ENCODE assay signal across 27 mouse cellular contexts in genomic region chr2:152997046-152997445, GRCm38 (mm10). TPM values are rescaled to one million over a fixed set of nuclear protein-coding genes. Genes with fewer than 3 reads are reported as not detected.
"Had no signal": no experiment of that assay in that cellular context is flagged by ENCODE, and none has a peak within 500 bp of the region (broad histone marks: within the 10 kb centered on the region; RNA-seq: fewer than 3 reads in every experiment).

No protein-coding gene starts in this region.

- H3K9me3 ChIP-seq: heart, embryonic 10.5 days; heart, embryonic 12.5 days; hindbrain, embryonic 10.5 days; hindbrain, embryonic 12.5 days; intestine, embryonic 15.5 days; limb, embryonic 12.5 days; liver, embryonic 13.5 days; liver, embryonic 15.5 days had no signal

- ATAC-seq: forebrain, embryonic 16.5 days; hindbrain, embryonic 16.5 days; inflammation-experienced regulatory T-cells, adult 6 months; intestine, embryonic 15.5 days; intestine, postnatal 0 days; liver, postnatal 0 days had no signal

- H3K9ac ChIP-seq: heart, embryonic 12.5 days; hindbrain, embryonic 12.5 days; hindbrain, embryonic 14.5 days; intestine, embryonic 15.5 days; limb, embryonic 12.5 days; liver, embryonic 13.5 days; liver, embryonic 15.5 days; liver, postnatal 0 days had no signal

- H3K4me2 ChIP-seq: heart, embryonic 12.5 days; hindbrain, embryonic 12.5 days; hindbrain, embryonic 14.5 days; intestine, embryonic 15.5 days; limb, embryonic 12.5 days; liver, embryonic 11.5 days; liver, embryonic 13.5 days; liver, embryonic 15.5 days had no signal

- H3K4me3 ChIP-seq: gastrocnemius, adult 2 months; heart, embryonic 10.5 days; heart, embryonic 12.5 days; hindbrain, embryonic 10.5 days; hindbrain, embryonic 12.5 days; intestine, embryonic 15.5 days; limb, embryonic 12.5 days; liver, embryonic 13.5 days; liver, embryonic 15.5 days had no signal

- H3K27ac ChIP-seq: gastrocnemius, adult 2 months; heart, embryonic 10.5 days; hindbrain, embryonic 10.5 days; hindbrain, embryonic 12.5 days; hindbrain, embryonic 14.5 days; intestine, embryonic 15.5 days; limb, embryonic 12.5 days; liver, embryonic 13.5 days; liver, embryonic 15.5 days had no signal

- H3K4me1 ChIP-seq: heart, embryonic 12.5 days; hindbrain, embryonic 12.5 days; intestine, embryonic 15.5 days; limb, embryonic 12.5 days; liver, embryonic 13.5 days; liver, embryonic 15.5 days had no signal

- H3K27me3 ChIP-seq: hindbrain, embryonic 12.5 days; intestine, embryonic 15.5 days; liver, embryonic 13.5 days; liver, embryonic 15.5 days had no signal

- DNase-seq: gastrocnemius, adult 2 months; gastrocnemius, postnatal 10 days; gastrocnemius, postnatal 25 days; heart, adult 18-20 months; heart, postnatal 10 days; heart, postnatal 4 days; layer of hippocampus, adult 9-11 months; layer of hippocampus, postnatal 36 days; left cerebral cortex, postnatal 4 days; liver; liver, embryonic 13.5 days; liver, postnatal 0 days had no signal

- H3K36me3 ChIP-seq: heart, embryonic 10.5 days; heart, embryonic 12.5 days; hindbrain, embryonic 10.5 days; hindbrain, embryonic 12.5 days; intestine, embryonic 15.5 days; limb, embryonic 12.5 days; liver, embryonic 13.5 days; liver, embryonic 15.5 days had no signal

RNA-seq across cellular contexts. Expression of gene Xkr7, which starts 34.6 kb away (rescaled TPM):
- polyA plus RNA-seq: heart, embryonic 10.5 days; heart, embryonic 12.5 days; heart, embryonic 14.5 days; heart, embryonic 16.5 days; inflammation-experienced regulatory T-cells, adult 6 months; intestine, postnatal 0 days; limb, embryonic 12.5 days; liver, embryonic 11.5 days; liver, embryonic 13.5 days; liver, embryonic 15.5 days; liver, postnatal 0 days had no signal

RNA-seq across cellular contexts. Expression of gene Dusp15, which starts 45.5 kb away (rescaled TPM):
- polyA plus RNA-seq: heart, embryonic 14.5 days; inflammation-experienced regulatory T-cells, adult 6 months; liver, embryonic 11.5 days; liver, embryonic 13.5 days; liver, embryonic 15.5 days; liver, postnatal 0 days had no signal
